Mouse (Mus musculus): ENCODE results near the gene Cybc1.
A peak's percentile ranks its signal among the peaks of the same experiment; 100 is the strongest.

The Cybc1 gene

DNA sequence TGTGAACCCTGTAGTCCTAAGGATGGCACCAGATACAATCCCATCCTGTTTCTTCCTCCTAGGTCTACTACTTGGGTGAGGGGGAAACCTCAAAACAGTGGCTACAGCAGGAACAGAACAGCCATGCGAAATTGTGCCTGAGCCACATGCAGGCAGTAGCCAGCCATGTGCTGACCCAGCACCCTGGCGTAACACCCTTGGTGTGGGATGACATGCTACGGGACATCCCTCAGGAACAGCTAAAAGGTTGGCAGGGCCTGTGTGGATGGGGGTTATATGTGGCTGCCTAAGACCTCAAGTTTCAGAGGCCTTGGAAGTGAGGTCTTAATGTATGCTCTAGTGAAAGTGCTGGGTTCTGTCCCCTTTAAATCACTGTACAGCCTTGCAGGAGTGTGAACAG lies 12.3 kb downstream of the Cybc1 start:
- DNase-seq (ENCODE audit: extremely low read depth, low read depth, low spot score), result no peak

- peak; percentile 88 for DNase-seq (ENCODE audit: extremely low read depth, low read depth, low spot score)
Observed at GRCm38 (mm10) chr11:121204161-121205006, 24.7 kb downstream of the Cybc1 start, which contains the start of the genes Hexdc and Ogfod3. TSS of gene Hexdc (plus strand) at chr11:121204433. TSS of gene Ogfod3 (minus strand) at chr11:121204711.

DNA sequence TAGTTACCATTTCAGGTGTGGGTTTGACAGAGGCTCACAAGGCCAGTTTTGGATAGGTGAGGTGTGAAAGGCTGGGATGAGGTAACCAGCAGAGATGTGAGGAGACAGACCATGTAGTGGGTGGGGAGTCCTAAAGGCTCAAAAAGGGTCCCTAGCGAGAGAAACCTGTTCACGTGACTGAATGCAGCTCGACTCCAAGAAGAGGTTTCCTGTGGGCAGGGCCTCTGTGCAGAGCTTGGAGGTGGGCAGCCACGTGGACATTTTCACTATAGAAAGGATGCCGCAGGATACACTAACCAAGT lies 25.3 kb downstream of the Cybc1 start:
- DNase-seq (ENCODE audit: extremely low read depth, low read depth, low spot score), result no peak

DNA sequence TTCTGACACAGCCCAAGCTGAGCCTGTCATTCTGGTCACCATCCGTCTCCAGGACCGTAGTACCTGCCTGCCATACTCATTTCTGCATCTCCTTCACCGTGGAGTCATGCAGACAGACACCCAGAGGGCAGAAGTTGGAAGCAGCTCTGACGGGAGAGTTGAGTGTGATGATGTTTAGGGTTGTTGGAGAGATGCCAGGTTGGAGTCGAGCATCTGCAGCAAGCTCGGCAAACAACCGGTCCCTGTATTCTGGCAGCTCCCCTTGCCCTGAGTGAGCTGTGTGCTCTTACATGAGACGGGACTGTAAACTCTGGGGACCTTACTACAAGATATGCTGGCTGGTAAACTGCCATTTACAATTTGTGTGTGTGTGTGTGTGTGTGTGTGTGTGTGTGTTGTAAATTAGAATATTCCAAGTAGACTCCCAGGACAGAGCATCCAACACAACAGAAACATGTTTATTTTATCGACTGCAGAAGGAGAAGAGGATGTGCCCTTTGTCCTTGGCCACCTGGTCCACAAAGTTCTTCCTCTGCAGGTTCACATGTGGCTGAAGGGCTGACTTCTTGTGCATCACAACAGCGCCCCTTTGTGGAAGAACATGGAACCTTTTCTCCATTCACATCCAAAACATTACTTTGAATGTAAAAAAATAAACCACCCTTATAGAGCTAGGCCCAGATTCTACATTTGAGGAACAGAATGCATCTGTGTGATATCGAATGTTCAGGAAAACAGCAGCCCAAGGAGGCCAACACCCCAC lies 27.5 kb downstream of the Cybc1 start:
- no peak for DNase-seq (ENCODE audit: extremely low read depth, low read depth, low spot score)

DNA sequence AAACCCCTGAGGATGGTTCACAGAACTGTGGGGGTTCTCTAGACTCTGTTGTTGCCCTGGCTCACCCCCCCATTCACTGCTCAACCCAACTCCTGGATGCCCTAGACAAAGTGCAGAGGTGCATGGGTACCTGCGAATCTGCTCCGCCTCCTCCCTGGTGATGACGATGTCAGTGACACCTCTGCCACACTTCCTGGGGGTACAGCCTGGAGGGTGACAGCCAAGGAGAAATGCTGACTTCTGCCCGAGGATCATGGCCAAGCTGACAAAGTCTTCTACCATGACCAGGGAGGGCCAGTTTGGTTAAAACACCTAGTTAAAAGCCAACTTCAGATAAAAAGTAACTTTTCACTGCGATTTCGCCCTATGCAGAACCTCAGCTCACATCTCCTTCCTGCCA lies 28.3 kb downstream of the Cybc1 start:
- DNase-seq (ENCODE audit: extremely low read depth, low read depth, low spot score), result no peak

GRCm38 (mm10) chr11:121199851-121200250 lies 29.3 kb downstream of the Cybc1 start:
- DNase-seq (ENCODE audit: extremely low read depth, low read depth, low spot score), result no peak

DNA sequence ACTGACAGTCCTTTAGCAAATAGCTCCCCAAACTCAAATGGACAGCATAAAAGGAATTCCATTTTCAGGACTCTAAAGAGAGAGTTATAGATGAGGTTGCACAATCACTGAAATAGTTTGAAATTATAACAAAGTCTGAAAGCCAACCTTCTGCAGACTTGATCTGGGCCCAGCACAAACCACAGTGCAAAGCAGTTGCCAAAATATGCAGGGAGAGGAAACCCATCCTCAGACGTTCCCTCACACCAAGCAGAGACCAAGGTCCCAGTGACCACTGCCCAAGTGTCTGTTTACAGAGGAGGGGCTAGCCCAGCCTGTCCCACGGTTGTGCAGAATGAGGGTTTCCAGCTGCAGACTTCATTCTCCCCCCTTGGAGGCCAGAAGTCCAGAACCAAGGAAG lies 30.5 kb downstream of the Cybc1 start:
- DNase-seq (ENCODE audit: extremely low read depth, low read depth, low spot score), result no peak

DNA sequence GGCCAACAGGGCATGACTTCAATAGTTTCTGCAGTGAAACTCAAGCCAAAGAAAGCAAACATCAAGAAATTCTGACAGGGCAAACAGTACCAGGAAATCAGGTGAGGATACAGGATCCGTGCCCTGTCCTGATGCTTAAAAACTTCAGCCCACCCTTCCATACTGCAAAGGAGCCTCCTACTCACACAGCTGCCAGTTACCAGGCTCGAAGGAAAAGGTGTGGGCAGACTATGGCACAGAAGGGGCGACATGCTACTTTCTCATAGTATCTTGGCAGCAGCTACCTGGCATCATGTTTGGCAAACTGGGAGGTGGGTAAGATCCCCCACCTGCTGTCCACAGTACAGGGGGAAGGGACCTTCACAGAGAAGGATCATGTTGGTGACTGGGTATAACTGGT lies 35.7 kb downstream of the Cybc1 start:
- DNase-seq (ENCODE audit: extremely low read depth, low read depth, low spot score), result no peak

DNA sequence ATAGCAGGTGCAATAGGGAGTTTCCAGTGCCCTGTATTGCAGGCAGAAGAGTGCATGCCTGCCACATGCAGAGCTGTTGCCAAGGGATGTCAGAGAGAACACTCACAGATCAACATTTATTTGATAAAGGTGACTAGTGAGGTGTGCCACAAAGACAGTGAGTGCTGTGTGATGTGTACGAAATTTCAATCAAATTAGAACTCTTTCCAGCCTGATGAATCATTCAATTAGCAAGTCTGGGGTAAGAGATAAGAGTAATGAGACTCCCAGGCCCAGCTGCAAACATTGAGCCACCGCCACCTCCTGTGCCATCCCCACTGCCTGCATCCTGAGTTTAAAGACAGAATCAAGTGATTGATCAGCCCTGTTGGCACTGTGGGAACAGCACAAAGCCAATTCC lies 36.4 kb downstream of the Cybc1 start:
- DNase-seq (ENCODE audit: extremely low read depth, low read depth, low spot score), result no peak

GRCm38 (mm10) chr11:121189681-121190080 lies 39.4 kb downstream of the Cybc1 start:
- peak; percentile 23 for DNase-seq (ENCODE audit: extremely low read depth, low read depth, low spot score)

DNA sequence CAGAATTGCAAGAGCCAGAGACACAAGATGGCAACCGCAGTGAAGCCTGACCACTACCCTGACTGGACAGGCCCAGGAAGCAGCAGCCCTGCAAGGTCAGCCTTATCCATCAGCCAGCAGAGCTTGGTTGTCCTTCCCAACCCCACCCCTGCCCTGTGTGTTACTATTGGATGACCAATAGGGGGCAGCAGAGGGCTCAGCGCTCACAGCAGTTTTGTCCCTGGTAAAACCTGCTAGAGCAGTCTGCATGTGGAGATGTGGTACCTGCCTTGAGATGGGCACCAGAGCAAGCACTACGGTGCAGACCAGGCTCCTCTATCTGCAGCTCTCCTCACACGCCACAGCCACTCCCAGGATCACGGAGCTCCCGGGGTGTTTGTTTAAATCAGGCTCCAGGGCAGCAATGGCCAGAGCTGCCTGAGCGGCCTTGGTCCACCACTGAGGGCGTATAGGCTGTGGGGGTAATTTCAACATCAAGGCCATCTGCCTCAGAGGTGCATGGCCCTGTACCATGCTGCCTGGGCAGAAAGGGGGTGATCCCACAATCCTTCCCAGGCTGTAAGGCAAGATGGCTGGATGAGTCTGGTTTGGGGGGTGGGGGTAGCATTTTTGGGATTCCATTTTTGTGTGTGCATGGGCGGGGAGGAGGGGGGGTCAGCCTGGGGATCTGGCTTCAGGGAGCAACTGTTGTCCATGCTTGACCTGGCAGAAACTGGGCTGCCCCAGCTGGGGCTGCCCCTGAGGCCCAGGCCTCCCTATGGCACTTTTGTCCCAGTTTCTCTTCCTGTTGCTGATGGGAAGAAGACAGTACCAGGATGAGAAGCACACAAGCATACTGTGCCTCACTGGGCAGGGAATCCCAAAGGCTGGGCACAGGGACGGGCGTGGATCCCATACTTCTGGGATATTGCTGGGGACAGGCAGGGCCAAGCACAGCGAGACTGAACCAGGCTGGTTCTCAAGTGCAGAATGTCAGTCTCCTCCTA lies 52.5 kb downstream of the Cybc1 start:
- DNase-seq (ENCODE audit: extremely low read depth, low read depth, low spot score), result no peak

GRCm38 (mm10) chr11:121174234-121174633 lies 54.9 kb downstream of the Cybc1 start:
- DNase-seq (ENCODE audit: extremely low read depth, low read depth, low spot score), result no peak

DNA sequence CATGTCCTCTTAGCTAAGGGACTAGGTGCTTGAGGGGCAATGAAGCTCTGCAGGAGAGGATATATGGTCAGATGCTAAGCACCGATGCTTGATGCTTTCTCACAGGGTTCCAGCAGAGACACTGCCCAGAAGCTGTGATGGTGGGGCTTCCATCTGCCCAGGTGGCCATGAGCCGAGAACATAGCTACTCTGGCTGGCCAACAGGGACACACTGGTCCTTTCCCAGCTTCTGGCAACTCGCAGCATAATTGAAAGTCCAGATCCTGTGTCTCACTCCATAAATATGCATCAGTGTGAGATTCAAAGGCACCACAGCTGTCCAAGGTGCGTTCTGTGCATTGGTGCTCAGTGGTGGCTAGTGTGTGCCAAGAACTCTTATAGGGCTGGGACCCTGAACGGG lies 55.9 kb downstream of the Cybc1 start:
- no peak for DNase-seq (ENCODE audit: extremely low read depth, low read depth, low spot score)
